Mouse (Mus musculus) mammary gland, adult 2 months (tissue): Measurements from ENCODE around the gene Kit. TPM values are rescaled to one million over a fixed set of nuclear protein-coding genes. Genes with fewer than 3 reads are reported as not detected.

Experiments
- polyA plus RNA-seq: library from polyadenylated mRNA; depleted of rRNA; stranded (reverse); fragments of >200 nt; gene quantifications from 2 replicates; pipeline ENCODE4 v1.2.3, GENCODE M21; 2012; ENCODE audit warnings: low replicate concordance; rRNA removed

Kit gene
- polyA plus RNA-seq, result 30.8 and 46.3 TPM in 2 replicates

GRCm38 (mm10) chr5:75574852-75575566 is at the start of gene Kit:
Gene Kit, plus strand, starts transcription at chr5:75574916.

